Mouse (Mus musculus): ENCODE measurements around the gene Tax1bp1. TPM values are rescaled to one million over a fixed set of nuclear protein-coding genes. Genes with fewer than 3 reads are reported as not detected.

The Tax1bp1 gene
- total and polyA plus RNA-seq, 2 experiments from 2014 or later = 101 to 155 TPM

DNA sequence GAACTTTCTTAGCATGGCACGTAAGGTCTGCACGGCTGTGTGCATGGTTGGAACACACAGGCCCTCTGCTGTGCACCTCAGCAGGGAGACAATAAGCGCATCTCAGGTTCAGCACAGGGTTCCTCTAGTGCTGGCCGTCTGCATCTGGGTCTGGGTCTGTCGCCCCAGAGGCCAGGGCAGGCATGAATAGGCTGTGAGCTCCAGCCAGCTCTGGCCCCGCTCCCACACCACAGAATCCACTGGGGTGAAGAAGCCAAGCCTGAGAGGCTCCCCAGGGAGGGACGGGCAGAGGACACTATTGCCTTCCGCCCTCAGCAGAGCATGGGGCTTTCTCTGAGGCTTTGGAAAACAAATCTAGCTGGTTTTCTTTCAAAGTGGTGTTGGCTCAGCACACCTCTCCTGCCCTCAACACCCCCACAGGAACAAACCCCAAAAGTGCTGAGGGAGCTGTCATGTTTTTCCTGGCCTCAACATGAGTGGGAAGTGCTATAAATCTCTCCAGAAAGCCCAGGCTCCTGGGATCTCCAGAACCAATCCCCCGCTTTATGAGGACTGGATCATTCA is 82.6 kb downstream of the Tax1bp1 start:
- no peaks in the 10 kb centered on the region for H3K27me3 ChIP-seq (ENCODE audit: insufficient read depth, low read length)
- no peak for TF ChIP-seq CTCF (IDR thresholded peaks at IDR 0.05; ENCODE audit: low read depth)
- no peak overlapping the region for H3K4me3 ChIP-seq (ENCODE audit: low read depth, low read length)
- no peak for ATAC-seq
- H3K9me3 ChIP-seq (ENCODE audit: low read length) = no peaks in the 10 kb centered on the region
- no peak for DNase-seq
- no peak overlapping the region for H3K9ac ChIP-seq
- H3K36me3 ChIP-seq (ENCODE audit: insufficient read depth) = no peaks in the 10 kb centered on the region
- peak overlapping the region; percentile 47; the same call in 1 of the 2 replicates for H3K27ac ChIP-seq (ENCODE audit: low read depth, low read length)
- peaks cover 10% of the 10 kb centered on the region; the same call in 1 of the 2 replicates for H3K4me1 ChIP-seq (ENCODE audit: insufficient read depth)
- H3K4me2 ChIP-seq (ENCODE audit: low read depth) = no peak overlapping the region
- 65% methylated on average over 9 of the region's 9 CpGs for WGBS

- Histone ChIP-seq H3K4me1 (ENCODE audit: insufficient read depth) (peaks cover 10% of the 10 kb centered on the region; the same call in 1 of the 2 replicates), H3K9ac (no peak overlapping the region), H3K27ac (ENCODE audit: low read depth, low read length) (no peak overlapping the region), H3K4me3 (ENCODE audit: low read depth, low read length) (no peak overlapping the region), H3K27me3 (ENCODE audit: insufficient read depth, low read length) (no peaks in the 10 kb centered on the region), H3K36me3 (ENCODE audit: insufficient read depth) (no peaks in the 10 kb centered on the region), H3K4me2 (ENCODE audit: low read depth) (no peak overlapping the region), H3K9me3 (ENCODE audit: low read length) (no peaks in the 10 kb centered on the region)
- DNase-seq (peak; percentile 18), ATAC-seq (peak; percentile 38; the same call in 1 of the 2 replicates)
- no peak for TF ChIP-seq CTCF (IDR thresholded peaks at IDR 0.05; ENCODE audit: low read depth)
- WGBS = 35% methylated on average over 1 of the region's 1 CpGs
Measured at GRCm38 (mm10) chr6:52796691-52797090, 83.2 kb downstream of the Tax1bp1 start.

DNA sequence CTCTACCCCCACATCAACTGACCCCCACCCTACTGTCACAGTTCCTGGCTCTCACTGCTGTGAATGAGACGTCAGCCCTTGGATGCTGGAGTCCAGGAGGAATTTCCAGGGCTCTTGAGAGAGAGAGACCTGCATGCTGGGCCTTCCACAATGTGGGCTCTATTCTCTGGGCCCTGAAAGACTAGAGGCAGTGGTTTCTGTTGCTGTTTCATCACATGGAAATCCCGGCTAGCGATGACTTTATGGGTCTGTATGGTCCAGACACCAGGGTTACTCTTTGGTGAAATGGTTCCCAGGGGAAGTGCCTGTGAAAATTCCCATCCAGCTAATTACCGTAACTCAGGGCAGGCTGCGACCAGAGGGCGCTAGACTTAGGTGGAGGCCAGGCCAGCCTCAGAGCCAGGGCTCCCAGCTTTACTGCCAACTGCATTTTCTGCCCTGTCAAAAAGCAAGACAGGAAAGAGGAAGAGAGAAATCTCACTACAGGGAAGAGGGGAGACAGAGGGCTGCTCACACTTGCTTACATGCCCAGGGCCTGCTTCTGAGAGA is 83.8 kb downstream of the Tax1bp1 start:
- TF ChIP-seq CTCF (IDR thresholded peaks at IDR 0.05; ENCODE audit: low read depth) = peak; percentile 38
- Histone ChIP-seq H3K4me2 (ENCODE audit: low read depth) (no peak overlapping the region), H3K9ac (no peak overlapping the region), H3K27me3 (ENCODE audit: insufficient read depth, low read length) (no peaks in the 10 kb centered on the region), H3K36me3 (ENCODE audit: insufficient read depth) (no peaks in the 10 kb centered on the region), H3K4me1 (ENCODE audit: insufficient read depth) (peaks cover 10% of the 10 kb centered on the region; the same call in 1 of the 2 replicates), H3K9me3 (ENCODE audit: low read length) (no peaks in the 10 kb centered on the region), H3K27ac (ENCODE audit: low read depth, low read length) (no peak overlapping the region), H3K4me3 (ENCODE audit: low read depth, low read length) (no peak overlapping the region)
- DNase-seq = no peak
- 45% methylated on average over 6 of the region's 6 CpGs for WGBS
- ATAC-seq = no peak

GRCm38 (mm10) chr6:52802181-52802580 is 88.7 kb downstream of the Tax1bp1 start:
- H3K4me1 ChIP-seq (ENCODE audit: insufficient read depth) = no peaks in the 10 kb centered on the region
- H3K27me3 ChIP-seq (ENCODE audit: insufficient read depth, low read length) = no peaks in the 10 kb centered on the region
- H3K9me3 ChIP-seq (ENCODE audit: low read length) = no peaks in the 10 kb centered on the region
- ATAC-seq = no peak
- H3K9ac ChIP-seq = no peak overlapping the region
- DNase-seq = no peak
- WGBS = 46% methylated on average over 9 of the region's 9 CpGs
- TF ChIP-seq CTCF (IDR thresholded peaks at IDR 0.05; ENCODE audit: low read depth) = no peak
- no peaks in the 10 kb centered on the region for H3K36me3 ChIP-seq (ENCODE audit: insufficient read depth)
- no peak overlapping the region for H3K4me2 ChIP-seq (ENCODE audit: low read depth)
- no peak overlapping the region for H3K4me3 ChIP-seq (ENCODE audit: low read depth, low read length)
- no peak overlapping the region for H3K27ac ChIP-seq (ENCODE audit: low read depth, low read length)

- no peak overlapping the region for H3K27ac ChIP-seq (ENCODE audit: low read depth, low read length)
- no peak for DNase-seq
- 96% methylated on average over 3 of the region's 3 CpGs for WGBS
Measured at GRCm38 (mm10) chr6:52805237-52805856, 91.8 kb downstream of the Tax1bp1 start.

More at GRCm38 (mm10) chr6:52805237-52805856, 91.8 kb downstream of the Tax1bp1 start:
- TF ChIP-seq CTCF (IDR thresholded peaks at IDR 0.05; ENCODE audit: low read depth) = no peak
- H3K4me2 ChIP-seq (ENCODE audit: low read depth) = no peak overlapping the region
- no peaks in the 10 kb centered on the region; the same call in 1 of the 2 replicates for H3K27me3 ChIP-seq (ENCODE audit: insufficient read depth, low read length)
- no peak overlapping the region for H3K9ac ChIP-seq
- H3K4me1 ChIP-seq (ENCODE audit: insufficient read depth) = no peaks in the 10 kb centered on the region
- no peaks in the 10 kb centered on the region for H3K9me3 ChIP-seq (ENCODE audit: low read length)
- H3K4me3 ChIP-seq (ENCODE audit: low read depth, low read length) = no peak overlapping the region
- no peaks in the 10 kb centered on the region for H3K36me3 ChIP-seq (ENCODE audit: insufficient read depth)
- no peak for ATAC-seq

Other genes with a start within 250 kb of the Tax1bp1 start
- 28.5 and 29.0 TPM in 2 replicates for gene Hibadh, start 73.3 kb upstream of the Tax1bp1 start, total RNA-seq (2014; rRNA removed)
- gene Hibadh, start 73.3 kb upstream of the Tax1bp1 start, polyA plus RNA-seq (2015; fragmentation: Nextera tagmentation; extraction: Ambion mirVana) = 44.8 and 50.9 TPM in 2 replicates

Measured in forebrain, postnatal 0 days (tissue).